Mouse (Mus musculus) urinary bladder, adult 2 months (tissue): ENCODE data around the gene Zfp978. TPM values are rescaled to one million over a fixed set of nuclear protein-coding genes. Genes with fewer than 3 reads are reported as not detected.

ENCODE experiments used
- polyA plus RNA-seq: library from polyadenylated mRNA; depleted of rRNA; stranded (reverse); fragments of >200 nt; gene quantifications from 2 replicates; pipeline ENCODE4 v1.2.3, GENCODE M21; 2012; rRNA removed

Gene Zfp978
- polyA plus RNA-seq, 1 experiment = not detected

Other genes starting within 250 kb of the Zfp978 start
- gene Zfp991, start 229.3 kb upstream of the Zfp978 start, polyA plus RNA-seq = 7.6 and 10.3 TPM in 2 replicates
- 0.04 TPM in 1 of 2 replicates, not detected in the other for gene Zfp988, start 55.6 kb upstream of the Zfp978 start, polyA plus RNA-seq
- gene Zfp982, start 131.1 kb downstream of the Zfp978 start, polyA plus RNA-seq = 4.1 and 4.3 TPM in 2 replicates
- gene Gm16503, start 178.9 kb downstream of the Zfp978 start, polyA plus RNA-seq = 0.21 and 0.29 TPM in 2 replicates
- gene Zfp985, start 192.0 kb downstream of the Zfp978 start, polyA plus RNA-seq = 0.03 and 0.13 TPM in 2 replicates